Mouse (Mus musculus): ENCODE data around the gene Slc25a35.

- TF ChIP-seq CTCF (IDR thresholded peaks at IDR 0.05; ENCODE audit: low read depth, low read length) = no peak
- no peak for TF ChIP-seq POLR2A (IDR thresholded peaks at IDR 0.05; ENCODE audit: borderline replicate concordance, low read depth, low read length)
Measured at GRCm38 (mm10) chr11:68975601-68976000, 7.7 kb downstream of the Slc25a35 start.

Measured in bone marrow macrophage, adult 2 months (primary cell).